Mouse (Mus musculus) C2C12 (cell line): ENCODE results near the gene Nat10.

ENCODE experiments used
- CTCF ChIP-seq: IDR thresholded peaks from one replicate; pipeline ENCODE4 v1.5.1; 2011; ENCODE audit not compliant: control insufficient read depth, insufficient read depth, insufficient read length
- MAX ChIP-seq: IDR thresholded peaks from one replicate; pipeline ENCODE4 v1.6.1; 2011; ENCODE audit warnings: mild to moderate bottlenecking, control low read depth
- MYOD1 ChIP-seq: IDR thresholded peaks from one replicate; pipeline ENCODE4 v1.6.1; 2011; ENCODE audit warnings: low read depth; ENCODE audit not compliant: control insufficient read depth, insufficient read length
- MYOG ChIP-seq: IDR thresholded peaks from one replicate; pipeline ENCODE4 v1.6.1; 2011; ENCODE audit not compliant: control insufficient read depth, insufficient read length; ENCODE audit errors: extremely low read depth
- USF1 ChIP-seq: IDR thresholded peaks from one replicate; pipeline ENCODE4 v1.6.1; 2011; ENCODE audit warnings: low read depth, mild to moderate bottlenecking, control low read depth, moderate library complexity

- no peak for TF ChIP-seq CTCF
- no peak for TF ChIP-seq MYOD1
- no peak for TF ChIP-seq USF1
- no peak for TF ChIP-seq MAX
- TF ChIP-seq MYOG, result no peak
Observed at GRCm38 (mm10) chr2:103676808-103677207, 84.3 kb downstream of the Nat10 start.
